Mouse (Mus musculus): ENCODE data around the gene Cuta. TPM values are rescaled to one million over a fixed set of nuclear protein-coding genes. Genes with fewer than 3 reads are reported as not detected.
"Not testable (repeated sequence)": the region's sequence is repeated elsewhere in the genome, so short reads cannot be mapped to it uniquely, and the experiment has no call there.

Gene Cuta
- polyA plus RNA-seq, 1 experiment, result 166 TPM

DNA sequence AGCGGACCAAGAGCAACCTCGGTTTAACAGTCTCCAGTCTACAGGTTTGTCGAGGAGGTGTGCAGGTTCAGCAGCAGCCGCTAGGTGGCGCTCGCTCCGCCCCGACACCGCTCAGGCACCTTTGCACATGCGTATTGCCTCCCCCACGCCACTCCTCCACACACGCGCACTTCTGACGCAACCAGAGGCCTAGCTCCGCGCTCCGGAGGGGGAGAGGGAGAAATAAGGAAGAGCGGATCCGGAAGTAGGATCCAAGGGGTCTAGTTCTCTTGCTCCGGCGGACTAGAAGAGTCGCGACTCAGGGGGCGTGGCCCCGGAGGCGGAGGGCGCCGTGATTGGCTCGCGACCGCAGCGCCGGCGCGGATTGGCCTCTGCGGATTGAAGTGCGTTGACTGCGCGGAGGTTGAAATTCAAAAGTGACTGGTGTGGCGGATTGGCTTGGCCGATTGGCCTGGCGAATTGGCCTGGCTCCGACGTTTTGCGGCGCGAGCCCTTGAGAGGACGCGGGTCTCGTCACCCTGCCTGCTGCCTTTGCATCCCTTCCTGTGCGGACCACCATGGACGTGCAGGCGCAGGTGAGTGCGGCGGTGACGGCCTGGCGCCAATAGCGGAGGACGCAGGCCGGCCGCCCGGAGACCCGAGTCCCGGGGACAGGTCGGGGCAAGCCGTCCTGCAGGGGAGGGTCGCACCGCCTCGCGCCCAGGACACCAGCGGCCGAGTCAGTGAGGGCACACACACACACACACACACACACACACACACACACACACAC lies 22.5 kb downstream of the Cuta start, which contains the start of gene Kifc5b:
TSS of gene Kifc5b (plus strand) at position 381 of the 772 bp plus-strand sequence.
- Histone ChIP-seq H3K79me3 (ENCODE audit: low read depth) (peaks cover 22% of the 10 kb centered on the region), H3K4me3 (ENCODE audit: insufficient read depth, poor library complexity, severe bottlenecking) (peak within 1 kb of the TSS; percentile 65), H3ac (ENCODE audit: control insufficient read depth, insufficient read length, low read depth) (peak within 1 kb of the TSS; percentile 93), H3K27me3 (ENCODE audit: control insufficient read depth, insufficient read depth, insufficient read length) (no peaks in the 10 kb centered on the region), H3K36me3 (ENCODE audit: control insufficient read depth, insufficient read depth) (peaks cover 14% of the 10 kb centered on the region), H3K79me2 (ENCODE audit: control insufficient read depth, insufficient read depth) (peaks cover 44% of the 10 kb centered on the region)
- peak; percentile 87 for TF ChIP-seq MAX (IDR thresholded peaks at IDR 0.05)
- no peak for TF ChIP-seq MYOD1 (IDR thresholded peaks at IDR 0.05; ENCODE audit: control insufficient read depth, insufficient read length, low read depth)
- TF ChIP-seq CTCF (IDR thresholded peaks at IDR 0.05; ENCODE audit: control insufficient read depth, insufficient read depth, insufficient read length), result peak; percentile 99
- peak; percentile 87 for TF ChIP-seq CEBPB (IDR thresholded peaks at IDR 0.05; ENCODE audit: low read depth)

DNA sequence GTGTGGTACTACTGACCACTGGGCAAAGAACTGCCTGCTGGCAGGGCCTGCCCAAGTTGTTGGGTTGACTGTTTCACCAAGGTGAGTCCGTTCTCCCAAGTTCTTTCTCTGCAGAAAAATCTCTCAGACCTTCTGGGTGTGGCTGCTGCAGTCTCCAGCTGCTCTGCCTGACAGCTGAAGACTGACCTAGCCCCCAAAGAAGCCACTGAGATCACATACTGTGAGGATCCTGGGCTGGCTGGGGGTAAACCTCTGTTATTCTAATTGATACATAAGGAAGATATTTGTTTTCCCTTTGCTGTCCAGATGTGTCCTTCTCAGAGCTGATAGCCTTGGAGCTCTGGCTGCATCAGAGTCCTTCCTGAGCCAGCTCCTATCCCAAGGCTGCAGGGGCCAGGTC lies 24.1 kb downstream of the Cuta start:
- Histone ChIP-seq H3K79me2 (ENCODE audit: control insufficient read depth, insufficient read depth) (peaks cover 33% of the 10 kb centered on the region), H3K4me3 (ENCODE audit: insufficient read depth, poor library complexity, severe bottlenecking) (no peak overlapping the region), H3K36me3 (ENCODE audit: control insufficient read depth, insufficient read depth) (no peaks in the 10 kb centered on the region), H3ac (ENCODE audit: control insufficient read depth, insufficient read length, low read depth) (no peak overlapping the region), H3K79me3 (ENCODE audit: low read depth) (peaks cover 22% of the 10 kb centered on the region), H3K27me3 (ENCODE audit: control insufficient read depth, insufficient read depth, insufficient read length) (no peaks in the 10 kb centered on the region)
- TF ChIP-seq MYOG (IDR thresholded peaks at IDR 0.05; ENCODE audit: control insufficient read depth, extremely low read depth, insufficient read length), result no peak
- no peak for TF ChIP-seq CEBPB (IDR thresholded peaks at IDR 0.05; ENCODE audit: low read depth)
- no peak for TF ChIP-seq MYOD1 (IDR thresholded peaks at IDR 0.05; ENCODE audit: control insufficient read depth, insufficient read length, low read depth)
- TF ChIP-seq USF1 (IDR thresholded peaks at IDR 0.05; ENCODE audit: low read depth), result no peak
- no peak for TF ChIP-seq FOSL1 (IDR thresholded peaks at IDR 0.05; ENCODE audit: insufficient read depth, low read length, poor library complexity, severe bottlenecking)
- no peak for TF ChIP-seq MAX (IDR thresholded peaks at IDR 0.05)
- TF ChIP-seq CTCF (IDR thresholded peaks at IDR 0.05; ENCODE audit: control insufficient read depth, insufficient read depth, insufficient read length), result no peak

DNA sequence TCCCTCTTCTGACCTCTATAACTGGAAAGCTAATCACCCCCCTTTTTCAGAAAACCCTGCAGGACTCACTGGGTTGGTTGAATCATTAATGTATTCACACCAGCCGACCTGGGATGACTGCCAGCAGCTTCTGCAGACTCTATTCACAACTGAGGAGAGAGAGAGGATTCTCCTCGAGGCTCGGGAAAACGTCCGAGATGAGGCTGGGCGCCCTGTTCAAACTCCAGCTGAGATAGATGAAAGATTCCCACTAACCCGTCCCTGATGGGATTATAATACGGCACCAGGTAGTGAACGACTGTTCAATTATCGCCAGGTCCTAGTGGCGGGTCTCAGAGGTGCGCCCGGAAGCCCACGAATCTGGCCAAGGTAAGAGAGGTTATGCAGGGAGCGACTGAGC lies 31.9 kb downstream of the Cuta start:
- H3K79me2 ChIP-seq (ENCODE audit: control insufficient read depth, insufficient read depth); H3K36me3 ChIP-seq (ENCODE audit: control insufficient read depth, insufficient read depth); H3ac ChIP-seq (ENCODE audit: control insufficient read depth, insufficient read length, low read depth); H3K27me3 ChIP-seq (ENCODE audit: control insufficient read depth, insufficient read depth, insufficient read length); H3K79me3 ChIP-seq (ENCODE audit: low read depth); H3K4me3 ChIP-seq (ENCODE audit: insufficient read depth, poor library complexity, severe bottlenecking): not testable (repeated sequence)

DNA sequence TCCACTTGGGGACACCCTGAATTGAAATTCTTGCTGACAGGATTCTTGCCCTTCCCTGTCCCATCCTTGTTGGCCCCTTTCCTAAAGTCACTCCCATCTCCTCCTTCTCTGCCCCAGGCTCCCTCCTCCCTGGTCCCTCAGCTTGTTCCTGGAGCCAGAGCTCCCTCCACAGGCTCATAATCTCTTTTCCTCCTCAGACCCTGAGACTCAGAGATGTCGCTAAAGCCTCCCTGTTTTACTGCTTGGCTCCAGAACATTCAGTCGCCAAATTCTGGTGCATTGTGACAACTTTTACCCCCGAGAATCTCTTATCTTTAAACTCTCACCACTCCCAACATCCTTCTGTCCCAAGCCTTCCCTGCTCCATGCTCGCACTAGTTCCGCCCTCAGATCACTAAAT lies 35.0 kb downstream of the Cuta start:
- no peaks in the 10 kb centered on the region for H3K79me2 ChIP-seq (ENCODE audit: control insufficient read depth, insufficient read depth)
- no peaks in the 10 kb centered on the region for H3K79me3 ChIP-seq (ENCODE audit: low read depth)
- no peaks in the 10 kb centered on the region for H3K36me3 ChIP-seq (ENCODE audit: control insufficient read depth, insufficient read depth)
- no peaks in the 10 kb centered on the region for H3K27me3 ChIP-seq (ENCODE audit: control insufficient read depth, insufficient read depth, insufficient read length)
- TF ChIP-seq MYOD1 (IDR thresholded peaks at IDR 0.05; ENCODE audit: control insufficient read depth, insufficient read length, low read depth) (no peak), FOSL1 (IDR thresholded peaks at IDR 0.05; ENCODE audit: insufficient read depth, low read length, poor library complexity, severe bottlenecking) (no peak), MAX (IDR thresholded peaks at IDR 0.05) (no peak), MYOG (IDR thresholded peaks at IDR 0.05; ENCODE audit: control insufficient read depth, extremely low read depth, insufficient read length) (no peak), CEBPB (IDR thresholded peaks at IDR 0.05; ENCODE audit: low read depth) (no peak), CTCF (IDR thresholded peaks at IDR 0.05; ENCODE audit: control insufficient read depth, insufficient read depth, insufficient read length) (no peak), USF1 (IDR thresholded peaks at IDR 0.05; ENCODE audit: low read depth) (no peak)
- H3K4me3 ChIP-seq (ENCODE audit: insufficient read depth, poor library complexity, severe bottlenecking), result no peak overlapping the region
- no peak overlapping the region for H3ac ChIP-seq (ENCODE audit: control insufficient read depth, insufficient read length, low read depth)

GRCm38 (mm10) chr17:26900916-26901315 lies 38.5 kb downstream of the Cuta start:
- Histone ChIP-seq H3K36me3 (ENCODE audit: control insufficient read depth, insufficient read depth) (no peaks in the 10 kb centered on the region), H3K4me3 (ENCODE audit: insufficient read depth, poor library complexity, severe bottlenecking) (no peak overlapping the region), H3K27me3 (ENCODE audit: control insufficient read depth, insufficient read depth, insufficient read length) (peaks cover 9% of the 10 kb centered on the region), H3K79me2 (ENCODE audit: control insufficient read depth, insufficient read depth) (no peaks in the 10 kb centered on the region), H3K79me3 (ENCODE audit: low read depth) (no peaks in the 10 kb centered on the region), H3ac (ENCODE audit: control insufficient read depth, insufficient read length, low read depth) (no peak overlapping the region)
- no peak for TF ChIP-seq MAX (IDR thresholded peaks at IDR 0.05)
- no peak for TF ChIP-seq FOSL1 (IDR thresholded peaks at IDR 0.05; ENCODE audit: insufficient read depth, low read length, poor library complexity, severe bottlenecking)
- TF ChIP-seq CTCF (IDR thresholded peaks at IDR 0.05; ENCODE audit: control insufficient read depth, insufficient read depth, insufficient read length), result no peak
- peak; percentile 30 for TF ChIP-seq CEBPB (IDR thresholded peaks at IDR 0.05; ENCODE audit: low read depth)
- TF ChIP-seq USF1 (IDR thresholded peaks at IDR 0.05; ENCODE audit: low read depth), result no peak
- no peak for TF ChIP-seq MYOG (IDR thresholded peaks at IDR 0.05; ENCODE audit: control insufficient read depth, extremely low read depth, insufficient read length)
- TF ChIP-seq MYOD1 (IDR thresholded peaks at IDR 0.05; ENCODE audit: control insufficient read depth, insufficient read length, low read depth), result no peak

DNA sequence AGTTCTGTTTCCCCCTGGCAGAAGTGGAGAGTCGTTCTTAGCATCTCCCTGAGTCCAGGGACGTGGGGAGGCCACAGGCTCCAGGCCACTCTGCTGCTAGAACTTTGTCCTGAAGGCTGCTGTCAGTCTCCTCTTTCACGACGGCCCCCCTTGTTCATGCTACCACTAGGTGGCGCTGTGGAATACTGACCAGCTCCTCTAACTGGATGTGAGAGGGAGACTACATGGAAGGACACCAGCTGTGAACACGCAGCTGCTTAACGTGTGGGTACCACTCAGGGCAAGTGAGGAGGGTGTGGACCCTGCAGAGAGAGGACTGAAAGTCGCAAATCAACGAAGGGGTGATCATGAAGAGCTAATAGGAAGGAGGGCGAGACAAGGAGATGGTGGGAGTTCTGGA lies 43.8 kb downstream of the Cuta start:
- TF ChIP-seq FOSL1 (IDR thresholded peaks at IDR 0.05; ENCODE audit: insufficient read depth, low read length, poor library complexity, severe bottlenecking) (no peak), CTCF (IDR thresholded peaks at IDR 0.05; ENCODE audit: control insufficient read depth, insufficient read depth, insufficient read length) (peak; percentile 64), MAX (IDR thresholded peaks at IDR 0.05) (no peak)
- Histone ChIP-seq H3K27me3 (ENCODE audit: control insufficient read depth, insufficient read depth, insufficient read length) (peaks cover 9% of the 10 kb centered on the region), H3K4me3 (ENCODE audit: insufficient read depth, poor library complexity, severe bottlenecking) (no peak overlapping the region), H3ac (ENCODE audit: control insufficient read depth, insufficient read length, low read depth) (no peak overlapping the region), H3K36me3 (ENCODE audit: control insufficient read depth, insufficient read depth) (no peaks in the 10 kb centered on the region), H3K79me2 (ENCODE audit: control insufficient read depth, insufficient read depth) (no peaks in the 10 kb centered on the region), H3K79me3 (ENCODE audit: low read depth) (no peaks in the 10 kb centered on the region)
